Mouse (Mus musculus): ENCODE measurements around the gene Pum1. TPM values are rescaled to one million over a fixed set of nuclear protein-coding genes. Genes with fewer than 3 reads are reported as not detected.

The Pum1 gene
- polyA plus RNA-seq, 1 experiment from 2014 or later, result 115 TPM

DNA sequence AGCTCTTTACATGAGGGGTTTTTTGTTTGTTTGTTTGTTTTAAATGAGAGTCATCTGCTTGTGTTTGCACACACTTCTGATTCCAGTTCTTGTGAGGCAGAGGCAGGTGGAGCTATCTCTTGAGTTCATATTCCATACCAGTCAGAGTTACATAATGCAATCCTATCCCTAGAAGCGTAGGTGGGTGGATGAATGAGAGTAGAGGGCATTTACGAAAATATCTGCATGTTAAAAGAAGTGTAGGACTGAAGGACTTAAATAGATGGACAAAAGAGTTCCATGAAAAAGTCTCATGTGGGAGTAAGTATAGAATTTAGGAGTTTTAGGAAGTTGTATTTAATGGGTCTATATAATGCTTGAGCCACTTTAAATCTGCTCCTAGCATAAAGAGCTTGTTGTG, 88.8 kb downstream of the Pum1 start:
- Histone ChIP-seq H3K4me1 (ENCODE audit: control insufficient read depth, insufficient read depth, low read length) (no peaks in the 10 kb centered on the region), H3K27me3 (ENCODE audit: control insufficient read depth, insufficient read depth, low read length) (no peaks in the 10 kb centered on the region), H3K36me3 (ENCODE audit: control insufficient read depth, insufficient read depth, low read length) (peaks cover 37% of the 10 kb centered on the region), H3K4me3 (ENCODE audit: low read depth, low read length) (no peak overlapping the region), H3K4me2 (ENCODE audit: low read depth, severe bottlenecking) (no peak overlapping the region), H3K27ac (replicated peaks; ENCODE audit: low read depth, low read length) (no peak overlapping the region), H3K9me3 (ENCODE audit: control insufficient read depth, low read length) (no peaks in the 10 kb centered on the region), H3K9ac (ENCODE audit: low read length) (no peak overlapping the region)
- DNase-seq (ENCODE audit: low spot score) (no peak), ATAC-seq (ENCODE audit: insufficient number of reproducible peaks, low FRiP score, low TSS enrichment, low read depth) (no peak)
- WGBS, result 93% methylated on average over 2 of the region's 2 CpGs

DNA sequence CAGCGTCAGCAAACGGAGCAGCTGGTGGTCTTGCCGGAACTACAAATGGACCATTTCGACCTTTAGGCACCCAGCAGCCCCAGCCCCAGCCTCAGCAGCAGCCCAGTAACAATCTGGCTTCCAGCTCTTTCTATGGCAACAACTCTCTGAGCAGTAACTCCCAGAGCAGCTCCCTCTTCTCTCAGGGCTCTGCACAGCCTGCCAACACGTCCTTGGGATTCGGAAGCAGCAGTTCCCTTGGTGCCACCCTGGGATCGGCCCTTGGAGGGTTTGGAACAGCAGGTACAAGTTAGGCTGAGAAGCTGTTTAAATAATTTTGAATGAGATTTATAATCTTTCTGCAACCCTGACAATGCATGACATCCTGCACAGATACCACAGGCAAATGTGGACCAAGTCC, 89.5 kb downstream of the Pum1 start:
- 80% methylated on average over 7 of the region's 7 CpGs for WGBS
- Histone ChIP-seq H3K27me3 (ENCODE audit: control insufficient read depth, insufficient read depth, low read length) (no peaks in the 10 kb centered on the region), H3K4me1 (ENCODE audit: control insufficient read depth, insufficient read depth, low read length) (no peaks in the 10 kb centered on the region), H3K4me2 (ENCODE audit: low read depth, severe bottlenecking) (no peak overlapping the region), H3K36me3 (ENCODE audit: control insufficient read depth, insufficient read depth, low read length) (peaks cover 35% of the 10 kb centered on the region), H3K4me3 (ENCODE audit: low read depth, low read length) (no peak overlapping the region), H3K27ac (replicated peaks; ENCODE audit: low read depth, low read length) (no peak overlapping the region), H3K9me3 (ENCODE audit: control insufficient read depth, low read length) (no peaks in the 10 kb centered on the region), H3K9ac (ENCODE audit: low read length) (no peak overlapping the region)
- DNase-seq (ENCODE audit: low spot score) (no peak), ATAC-seq (ENCODE audit: insufficient number of reproducible peaks, low FRiP score, low TSS enrichment, low read depth) (no peak)

DNA sequence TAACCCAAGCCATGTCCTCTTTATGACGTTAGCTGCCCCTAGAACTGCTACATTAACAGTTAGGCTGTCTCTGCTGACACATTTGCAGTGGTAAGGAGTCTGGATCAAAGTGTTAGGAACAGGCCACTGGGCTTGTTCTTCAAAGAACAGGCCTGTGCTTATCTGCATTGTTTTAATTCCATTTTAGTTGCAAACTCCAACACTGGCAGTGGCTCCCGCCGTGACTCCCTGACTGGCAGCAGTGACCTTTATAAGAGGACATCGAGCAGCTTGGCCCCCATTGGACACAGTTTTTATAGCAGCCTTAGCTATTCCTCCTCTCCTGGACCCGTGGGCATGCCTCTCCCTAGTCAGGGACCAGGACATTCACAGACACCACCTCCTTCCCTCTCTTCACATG, 90.6 kb downstream of the Pum1 start:
- peaks cover 30% of the 10 kb centered on the region for H3K36me3 ChIP-seq (ENCODE audit: control insufficient read depth, insufficient read depth, low read length)
- no peak for ATAC-seq (ENCODE audit: insufficient number of reproducible peaks, low FRiP score, low TSS enrichment, low read depth)

GRCm38 (mm10) chr4:130754776-130755175, 91.7 kb downstream of the Pum1 start:
- DNase-seq (ENCODE audit: low spot score) (no peak), ATAC-seq (ENCODE audit: insufficient number of reproducible peaks, low FRiP score, low TSS enrichment, low read depth) (no peak)
- Histone ChIP-seq H3K36me3 (ENCODE audit: control insufficient read depth, insufficient read depth, low read length) (peaks cover 30% of the 10 kb centered on the region), H3K4me3 (ENCODE audit: low read depth, low read length) (no peak overlapping the region), H3K9ac (ENCODE audit: low read length) (no peak overlapping the region), H3K9me3 (ENCODE audit: control insufficient read depth, low read length) (no peaks in the 10 kb centered on the region), H3K27ac (replicated peaks; ENCODE audit: low read depth, low read length) (no peak overlapping the region), H3K27me3 (ENCODE audit: control insufficient read depth, insufficient read depth, low read length) (no peaks in the 10 kb centered on the region), H3K4me2 (ENCODE audit: low read depth, severe bottlenecking) (no peak overlapping the region), H3K4me1 (ENCODE audit: control insufficient read depth, insufficient read depth, low read length) (no peaks in the 10 kb centered on the region)
- 64% methylated on average over 2 of the region's 2 CpGs for WGBS

More for the DNA sequence above, 90.6 kb downstream of the Pum1 start:
- Histone ChIP-seq H3K4me1 (ENCODE audit: control insufficient read depth, insufficient read depth, low read length) (no peaks in the 10 kb centered on the region), H3K27ac (replicated peaks; ENCODE audit: low read depth, low read length) (no peak overlapping the region), H3K4me3 (ENCODE audit: low read depth, low read length) (no peak overlapping the region), H3K9ac (ENCODE audit: low read length) (no peak overlapping the region), H3K4me2 (ENCODE audit: low read depth, severe bottlenecking) (no peak overlapping the region), H3K27me3 (ENCODE audit: control insufficient read depth, insufficient read depth, low read length) (no peaks in the 10 kb centered on the region), H3K9me3 (ENCODE audit: control insufficient read depth, low read length) (no peaks in the 10 kb centered on the region)
- no peak for DNase-seq (ENCODE audit: low spot score)
- 78% methylated on average over 5 of the region's 5 CpGs for WGBS

DNA sequence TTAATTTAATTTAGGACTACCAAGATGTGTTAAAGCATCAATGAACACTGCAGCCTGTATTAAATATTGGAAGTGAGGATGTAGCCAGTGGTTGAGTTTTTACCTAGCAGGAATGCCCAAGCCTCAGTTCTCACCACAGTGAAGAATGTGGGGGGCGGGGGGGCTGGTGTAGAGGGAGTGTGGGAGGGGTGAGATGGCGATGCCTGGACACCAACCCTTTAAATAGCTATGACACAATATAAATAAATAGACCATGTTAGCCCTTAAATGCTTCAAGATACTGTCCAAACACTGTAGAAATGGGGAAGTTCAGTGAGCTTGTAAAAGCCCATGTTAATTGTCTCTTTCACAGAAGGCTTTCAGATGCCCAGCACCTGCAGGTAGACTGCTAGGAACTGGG, 96.8 kb downstream of the Pum1 start:
- no peak for DNase-seq (ENCODE audit: low spot score)
- Histone ChIP-seq H3K36me3 (ENCODE audit: control insufficient read depth, insufficient read depth, low read length) (peaks cover 36% of the 10 kb centered on the region), H3K27me3 (ENCODE audit: control insufficient read depth, insufficient read depth, low read length) (no peaks in the 10 kb centered on the region), H3K9me3 (ENCODE audit: control insufficient read depth, low read length) (no peaks in the 10 kb centered on the region), H3K4me1 (ENCODE audit: control insufficient read depth, insufficient read depth, low read length) (no peaks in the 10 kb centered on the region), H3K27ac (replicated peaks; ENCODE audit: low read depth, low read length) (no peak overlapping the region), H3K9ac (ENCODE audit: low read length) (no peak overlapping the region), H3K4me2 (ENCODE audit: low read depth, severe bottlenecking) (no peak overlapping the region), H3K4me3 (ENCODE audit: low read depth, low read length) (no peak overlapping the region)
- ATAC-seq (ENCODE audit: insufficient number of reproducible peaks, low FRiP score, low TSS enrichment, low read depth), result no peak
- 98% methylated on average over 2 of the region's 2 CpGs for WGBS

DNA sequence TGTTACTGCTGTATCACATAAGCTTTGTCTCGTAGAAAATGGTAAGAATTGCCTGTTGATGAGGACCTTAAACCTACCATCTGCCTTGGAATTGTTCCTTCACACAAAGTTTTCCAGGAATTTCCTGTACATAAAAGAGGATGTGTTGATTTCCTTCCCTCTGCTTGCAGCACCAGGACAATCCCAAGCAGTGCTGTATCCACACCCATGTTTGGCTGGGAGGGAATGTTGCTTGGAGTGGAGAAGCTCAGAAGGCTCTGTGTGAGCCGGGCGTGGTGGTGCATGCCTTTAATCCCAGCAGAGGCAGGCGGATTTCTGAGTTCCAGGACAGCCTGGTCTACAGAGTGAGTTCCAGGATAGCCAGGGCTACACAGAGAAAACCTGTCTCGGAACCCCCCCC, 98.7 kb downstream of the Pum1 start:
- Histone ChIP-seq H3K36me3 (ENCODE audit: control insufficient read depth, insufficient read depth, low read length) (peaks cover 41% of the 10 kb centered on the region), H3K27me3 (ENCODE audit: control insufficient read depth, insufficient read depth, low read length) (no peaks in the 10 kb centered on the region), H3K4me2 (ENCODE audit: low read depth, severe bottlenecking) (no peak overlapping the region), H3K27ac (replicated peaks; ENCODE audit: low read depth, low read length) (no peak overlapping the region), H3K9ac (ENCODE audit: low read length) (no peak overlapping the region), H3K4me1 (ENCODE audit: control insufficient read depth, insufficient read depth, low read length) (no peaks in the 10 kb centered on the region), H3K4me3 (ENCODE audit: low read depth, low read length) (no peak overlapping the region), H3K9me3 (ENCODE audit: control insufficient read depth, low read length) (no peaks in the 10 kb centered on the region)
- 89% methylated on average over 5 of the region's 5 CpGs for WGBS
- no peak for ATAC-seq (ENCODE audit: insufficient number of reproducible peaks, low FRiP score, low TSS enrichment, low read depth)
- no peak for DNase-seq (ENCODE audit: low spot score)

DNA sequence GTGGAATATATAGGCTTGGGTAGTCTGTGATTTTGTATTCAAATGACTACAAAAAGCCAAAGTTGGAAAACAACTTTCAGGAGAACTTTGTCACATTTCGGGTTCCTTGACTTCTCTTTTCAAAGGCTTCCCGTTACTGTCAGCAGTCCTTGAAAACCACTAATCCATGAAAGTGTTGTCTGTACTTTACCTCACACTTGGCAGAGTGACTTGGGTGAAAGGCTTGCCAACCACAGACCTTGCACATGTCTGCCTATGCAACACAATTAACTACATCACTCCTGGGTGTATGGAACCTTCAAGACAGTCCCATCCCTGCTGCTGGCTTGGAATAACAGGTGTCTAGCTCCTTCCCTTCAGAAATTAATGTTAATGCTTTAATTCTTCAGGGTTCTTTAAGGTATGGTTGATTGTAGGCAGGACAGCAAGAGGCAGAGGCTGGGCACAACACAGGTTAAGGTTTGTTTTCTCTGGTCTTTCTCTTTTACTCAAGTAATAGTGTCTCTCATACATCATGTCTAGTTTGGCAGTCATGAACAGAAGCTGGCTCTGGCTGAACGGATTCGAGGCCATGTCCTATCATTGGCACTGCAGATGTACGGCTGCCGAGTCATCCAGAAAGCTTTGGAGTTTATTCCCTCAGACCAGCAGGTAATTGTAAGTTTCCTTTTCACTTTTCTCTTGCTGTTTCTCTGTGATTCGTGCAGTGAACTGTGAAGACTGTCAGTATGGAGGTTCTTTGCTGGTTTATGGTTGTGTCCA, 102.5 kb downstream of the Pum1 start:
- no peak overlapping the region for H3K4me2 ChIP-seq (ENCODE audit: low read depth, severe bottlenecking)
- H3K9ac ChIP-seq (ENCODE audit: low read length), result no peak overlapping the region
- ATAC-seq (ENCODE audit: insufficient number of reproducible peaks, low FRiP score, low TSS enrichment, low read depth) (no peak), DNase-seq (ENCODE audit: low spot score) (no peak)
- no peaks in the 10 kb centered on the region for H3K4me1 ChIP-seq (ENCODE audit: control insufficient read depth, insufficient read depth, low read length)
- H3K27ac ChIP-seq (replicated peaks; ENCODE audit: low read depth, low read length), result no peak overlapping the region
- H3K36me3 ChIP-seq (ENCODE audit: control insufficient read depth, insufficient read depth, low read length), result peaks cover 44% of the 10 kb centered on the region
- H3K9me3 ChIP-seq (ENCODE audit: control insufficient read depth, low read length), result no peaks in the 10 kb centered on the region
- no peak overlapping the region for H3K4me3 ChIP-seq (ENCODE audit: low read depth, low read length)
- no peaks in the 10 kb centered on the region for H3K27me3 ChIP-seq (ENCODE audit: control insufficient read depth, insufficient read depth, low read length)
- 92% methylated on average over 7 of the region's 7 CpGs for WGBS

GRCm38 (mm10) chr4:130766387-130766786, 103.3 kb downstream of the Pum1 start:
- peaks cover 43% of the 10 kb centered on the region for H3K36me3 ChIP-seq (ENCODE audit: control insufficient read depth, insufficient read depth, low read length)
- no peak overlapping the region for H3K4me3 ChIP-seq (ENCODE audit: low read depth, low read length)
- no peak overlapping the region for H3K4me2 ChIP-seq (ENCODE audit: low read depth, severe bottlenecking)
- H3K4me1 ChIP-seq (ENCODE audit: control insufficient read depth, insufficient read depth, low read length), result no peaks in the 10 kb centered on the region
- no peak for DNase-seq (ENCODE audit: low spot score)
- no peak for ATAC-seq (ENCODE audit: insufficient number of reproducible peaks, low FRiP score, low TSS enrichment, low read depth)
- no peaks in the 10 kb centered on the region for H3K9me3 ChIP-seq (ENCODE audit: control insufficient read depth, low read length)
- H3K27me3 ChIP-seq (ENCODE audit: control insufficient read depth, insufficient read depth, low read length), result no peaks in the 10 kb centered on the region
- WGBS, result 100% methylated on average over 1 of the region's 2 CpGs
- no peak overlapping the region for H3K9ac ChIP-seq (ENCODE audit: low read length)
- H3K27ac ChIP-seq (replicated peaks; ENCODE audit: low read depth, low read length), result no peak overlapping the region

DNA sequence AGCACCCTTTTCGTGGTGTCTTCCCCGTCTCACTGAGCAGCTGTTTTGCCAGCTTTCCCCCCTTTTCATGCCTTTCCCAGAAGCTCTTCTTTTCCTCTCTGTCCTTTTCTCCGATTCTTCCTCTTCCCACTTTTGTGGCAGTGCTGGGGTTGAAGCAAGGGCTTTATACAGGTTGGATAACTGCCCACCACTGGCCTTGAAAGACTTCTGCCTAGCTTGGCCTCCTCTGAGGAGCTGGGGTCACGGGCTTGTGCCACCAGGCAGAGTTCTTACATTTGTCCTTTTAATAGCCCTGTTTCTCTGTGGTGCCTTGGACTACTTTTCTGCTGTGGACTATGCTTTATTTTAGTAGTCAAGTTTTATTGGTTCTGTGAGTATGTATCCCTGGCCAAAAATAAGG, 103.8 kb downstream of the Pum1 start:
- H3K9me3 ChIP-seq (ENCODE audit: control insufficient read depth, low read length), result no peaks in the 10 kb centered on the region
- H3K27ac ChIP-seq (replicated peaks; ENCODE audit: low read depth, low read length), result no peak overlapping the region
- DNase-seq (ENCODE audit: low spot score) (no peak), ATAC-seq (ENCODE audit: insufficient number of reproducible peaks, low FRiP score, low TSS enrichment, low read depth) (no peak)
- no peak overlapping the region for H3K9ac ChIP-seq (ENCODE audit: low read length)
- H3K4me2 ChIP-seq (ENCODE audit: low read depth, severe bottlenecking), result no peak overlapping the region
- no peak overlapping the region for H3K4me3 ChIP-seq (ENCODE audit: low read depth, low read length)
- H3K4me1 ChIP-seq (ENCODE audit: control insufficient read depth, insufficient read depth, low read length), result no peaks in the 10 kb centered on the region
- no peaks in the 10 kb centered on the region for H3K27me3 ChIP-seq (ENCODE audit: control insufficient read depth, insufficient read depth, low read length)
- peaks cover 43% of the 10 kb centered on the region for H3K36me3 ChIP-seq (ENCODE audit: control insufficient read depth, insufficient read depth, low read length)
- 93% methylated on average over 4 of the region's 4 CpGs for WGBS

Data from limb, embryonic 11.5 days (tissue).